In genomic region chr1:78820176-78820575, GRCm38 (mm10) we compare ENCODE assay signal across 8 mouse cellular contexts. TPM values are rescaled to one million over a fixed set of nuclear protein-coding genes. Genes with fewer than 3 reads are reported as not detected.
DNase-seq lines count a peak whose midpoint lies in the region; ATAC-seq and TF ChIP-seq lines count a peak whose summit lies in the region.
"Had no signal": no experiment of that assay in that cellular context is flagged by ENCODE, and none has a peak within 500 bp of the region (broad histone marks: within the 10 kb centered on the region; RNA-seq: fewer than 3 reads in every experiment).

No protein-coding gene starts in this region.

- no peak overlapping the region for H3K4me3 ChIP-seq in neural tube, embryonic 13.5 days
- no peak overlapping the region for H3K4me3 ChIP-seq in intestine, postnatal 0 days (ENCODE audit: low read depth, low read length)

- no peak for ATAC-seq in neural tube, embryonic 13.5 days (ENCODE audit: low read depth)
- no peak for ATAC-seq in intestine, postnatal 0 days

- TF ChIP-seq CTCF in intestine, postnatal 0 days (IDR thresholded peaks at IDR 0.05; ENCODE audit: low read depth): no peak

- peak overlapping the region; percentile 34; the same call in 1 of the 2 replicates for H3K27ac ChIP-seq in neural tube, embryonic 13.5 days (replicated peaks)
- peak overlapping the region; percentile 30; the same call in 1 of the 2 replicates for H3K27ac ChIP-seq in intestine, postnatal 0 days (ENCODE audit: low read depth, low read length)

- no peak overlapping the region for H3K9ac ChIP-seq in neural tube, embryonic 13.5 days
- no peak overlapping the region for H3K9ac ChIP-seq in intestine, postnatal 0 days (ENCODE audit: low read depth, low read length)

- H3K27me3 ChIP-seq in neural tube, embryonic 13.5 days: no peaks in the 10 kb centered on the region
- no peaks in the 10 kb centered on the region for H3K27me3 ChIP-seq in intestine, postnatal 0 days (replicated peaks; ENCODE audit: control insufficient read depth, insufficient read depth, low read length)

- no peak for DNase-seq in neural tube, embryonic 10.5 days (ENCODE audit: extremely low spot score, low spot score)
- peak; percentile 66 to 76 for DNase-seq in heart, adult 18-20 months
- peak; percentile 17 for DNase-seq in testis, postnatal 14 days (ENCODE audit: low spot score)
- no peak for DNase-seq in c-Kit-positive CD71-positive TER-119-positive erythroid progenitor cells, embryonic 14.5 days (ENCODE audit: low spot score)
- no peak for DNase-seq in embryo, embryonic 11 days

- H3K9me3 ChIP-seq in neural tube, embryonic 13.5 days: no peaks in the 10 kb centered on the region
- H3K9me3 ChIP-seq in intestine, postnatal 0 days (ENCODE audit: control insufficient read depth): no peaks in the 10 kb centered on the region
- H3K9me3 ChIP-seq: G1E had no signal

- 61% methylated on average over 8 of the region's 8 CpGs for WGBS in neural tube, embryonic 13.5 days
- 66% methylated on average over 8 of the region's 8 CpGs for WGBS in intestine, postnatal 0 days

- H3K4me1 ChIP-seq in neural tube, embryonic 13.5 days (replicated peaks): peaks cover 43% of the 10 kb centered on the region
- 0 out of 2 replicates have a peak, but pooled peaks cover 7% of the 10 kb centered on the region for H3K4me1 ChIP-seq in intestine, postnatal 0 days (replicated peaks; ENCODE audit: control insufficient read depth, insufficient read depth, low read length)

- no peak overlapping the region for H3K4me2 ChIP-seq in neural tube, embryonic 13.5 days
- H3K4me2 ChIP-seq in intestine, postnatal 0 days (replicated peaks; ENCODE audit: low read depth): no peak overlapping the region; the same call in 1 of the 2 replicates

- H3K36me3 ChIP-seq in neural tube, embryonic 13.5 days: no peaks in the 10 kb centered on the region
- H3K36me3 ChIP-seq in intestine, postnatal 0 days (ENCODE audit: control insufficient read depth, insufficient read depth): no peaks in the 10 kb centered on the region
- H3K36me3 ChIP-seq: G1E had no signal

RNA-seq across cellular contexts. Expression of gene Kcne4, which starts 3.6 kb away (rescaled TPM):
- 4.9 and 7.5 TPM in 2 replicates for polyA plus RNA-seq in neural tube, embryonic 13.5 days (2015; fragmentation: Nextera tagmentation; extraction: Ambion mirVana)
- 1 to 10 TPM; 1.6 to 1.8 TPM for total RNA-seq in heart, adult 18-20 months (2021)
- 5.6 and 5.9 TPM in 2 replicates for polyA plus RNA-seq in intestine, postnatal 0 days (2015; fragmentation: Nextera tagmentation; extraction: Ambion mirVana)
- polyA plus RNA-seq: G1E had no signal

Comparison
In these comparisons a context has a peak if more than half of its experiments do, and no peak if none do; other contexts are left out.
1. DNase-seq: peak in heart, adult 18-20 months (2 of 2) and testis, postnatal 14 days (single experiment); none in neural tube, embryonic 10.5 days (single experiment), c-Kit-positive CD71-positive TER-119-positive erythroid progenitor cells, embryonic 14.5 days (single experiment) and embryo, embryonic 11 days (single experiment).